Mouse (Mus musculus): ENCODE results near the gene Thbs3. TPM values are rescaled to one million over a fixed set of nuclear protein-coding genes. Genes with fewer than 3 reads are reported as not detected.

Thbs3 gene
- polyA plus RNA-seq, 1 experiment from 2014 or later: 20.4 TPM

DNA sequence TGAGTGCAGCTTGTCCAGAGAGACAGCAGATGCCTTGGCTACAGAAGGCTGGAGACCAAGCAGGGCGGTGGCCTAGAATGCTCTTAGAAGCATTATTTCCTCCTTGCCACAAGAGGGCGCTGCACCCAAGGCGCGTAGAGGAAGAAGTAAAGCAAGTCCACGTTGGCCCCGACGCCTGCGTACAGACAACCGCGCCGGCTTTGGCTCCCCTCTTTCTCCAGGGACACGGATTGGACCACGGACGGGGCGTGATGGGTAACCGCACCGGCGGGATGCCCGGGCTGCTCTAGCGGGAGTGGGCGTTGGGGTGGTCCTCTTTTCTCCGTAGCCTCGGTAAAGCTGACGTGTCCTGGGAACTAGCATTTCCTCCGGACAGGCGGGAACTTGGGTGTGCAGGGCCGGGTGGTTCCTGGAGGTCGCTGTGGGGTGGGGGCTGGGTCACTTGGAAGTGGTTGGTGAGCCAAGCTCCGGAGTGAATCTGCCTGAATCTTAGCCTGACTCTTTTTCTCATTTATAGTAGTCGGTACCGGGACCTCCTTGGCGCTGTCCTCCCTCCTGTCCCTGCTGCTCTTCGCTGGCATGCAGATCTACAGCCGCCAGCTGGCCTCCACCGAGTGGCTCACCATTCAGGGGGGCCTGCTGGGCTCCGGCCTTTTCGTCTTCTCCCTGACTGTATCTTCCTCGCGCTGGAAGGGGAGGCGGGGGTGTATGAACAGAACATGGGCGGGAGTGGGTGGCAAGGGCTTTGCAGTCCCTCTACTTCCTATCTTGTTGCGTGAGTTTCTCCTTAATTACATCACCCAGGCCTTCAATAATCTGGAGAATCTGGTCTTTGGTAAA lies 31.5 kb downstream of the Thbs3 start, which contains the start of gene Trim46:
Gene Trim46 (minus strand): TSS at position 49 of the 840 bp plus-strand sequence.
- peak within 1 kb of the TSS; percentile 62 for H3K4me3 ChIP-seq (replicated peaks)
- no peaks in the 10 kb centered on the region for H3K9me3 ChIP-seq
- ATAC-seq: peak; percentile 78
- 0 out of 2 replicates have a peak, but pooled peaks cover 6% of the 10 kb centered on the region for H3K27me3 ChIP-seq (replicated peaks)
- H3K36me3 ChIP-seq: 0 out of 2 replicates have a peak, but pooled peaks cover 10% of the 10 kb centered on the region
- H3K27ac ChIP-seq: peak within 1 kb of the TSS; percentile 70
- peaks cover 44% of the 10 kb centered on the region for H3K4me1 ChIP-seq (replicated peaks)
- under 1% methylated on average over 42 of the region's 42 CpGs for WGBS
- peak within 1 kb of the TSS; percentile 83 for H3K4me2 ChIP-seq (replicated peaks)
- peak within 1 kb of the TSS; percentile 79 for H3K9ac ChIP-seq

DNA sequence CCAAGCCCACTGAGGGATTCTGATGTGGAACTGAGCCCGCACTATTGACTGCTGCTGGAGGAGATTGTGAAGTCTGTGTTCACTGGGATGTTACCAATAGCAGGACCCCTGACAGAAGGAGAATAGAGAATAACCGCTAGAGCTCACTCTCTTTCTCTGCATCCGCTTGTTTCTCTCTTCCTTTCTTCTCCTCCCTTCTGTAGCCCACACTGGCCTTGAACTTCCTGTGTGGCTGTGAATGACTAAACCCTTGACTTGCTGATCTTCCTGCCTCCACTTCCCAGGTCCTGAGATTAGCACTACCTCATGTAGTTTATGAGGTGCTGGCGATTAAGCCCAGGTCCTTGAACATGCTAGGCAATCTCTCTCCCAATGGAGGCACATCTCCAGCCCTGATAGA lies 32.5 kb downstream of the Thbs3 start:
- 82% methylated on average over 4 of the region's 4 CpGs for WGBS
- no peaks in the 10 kb centered on the region for H3K9me3 ChIP-seq
- ATAC-seq: no peak
- H3K27me3 ChIP-seq (replicated peaks): 0 out of 2 replicates have a peak, but pooled peaks cover 6% of the 10 kb centered on the region
- 0 out of 2 replicates have a peak, but pooled peaks cover 10% of the 10 kb centered on the region for H3K36me3 ChIP-seq
- peak overlapping the region; percentile 83 for H3K4me2 ChIP-seq (replicated peaks)
- peak overlapping the region; percentile 79; the same call in 1 of the 2 replicates for H3K9ac ChIP-seq
- peaks cover 53% of the 10 kb centered on the region for H3K4me1 ChIP-seq (replicated peaks)
- H3K4me3 ChIP-seq (replicated peaks): peak overlapping the region; percentile 62; the same call in 1 of the 2 replicates
- H3K27ac ChIP-seq: no peak overlapping the region

DNA sequence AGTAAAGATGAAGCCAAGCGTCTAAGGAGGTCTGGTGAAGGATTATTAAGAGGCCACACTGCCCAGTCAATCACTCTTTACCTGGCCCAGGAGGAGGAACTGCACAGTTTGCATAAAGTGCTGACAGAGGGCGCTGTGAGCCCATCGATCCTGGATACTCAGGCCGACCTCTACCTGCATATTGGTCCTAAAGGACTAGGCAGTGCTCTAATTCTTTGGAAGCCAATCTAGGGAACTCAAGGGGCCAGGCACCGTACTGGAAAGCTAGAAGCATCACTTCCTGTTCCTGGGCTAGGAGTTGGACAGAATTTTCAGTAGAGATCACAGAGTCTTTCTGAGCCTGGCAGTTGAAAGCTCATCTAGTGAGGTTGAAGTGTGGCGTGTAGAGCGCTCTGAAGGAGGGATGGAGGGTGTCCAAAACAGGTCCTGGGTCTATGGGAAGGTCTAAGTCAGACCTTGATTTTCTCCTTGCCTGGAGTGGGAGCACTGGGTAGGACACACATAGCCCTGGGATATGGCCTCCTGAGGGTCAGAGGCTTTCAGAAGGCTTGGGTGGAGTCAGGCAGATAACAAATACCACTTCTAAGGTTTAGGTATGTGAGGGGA lies 35.6 kb downstream of the Thbs3 start:
- WGBS: 18% methylated on average over 7 of the region's 7 CpGs

DNA sequence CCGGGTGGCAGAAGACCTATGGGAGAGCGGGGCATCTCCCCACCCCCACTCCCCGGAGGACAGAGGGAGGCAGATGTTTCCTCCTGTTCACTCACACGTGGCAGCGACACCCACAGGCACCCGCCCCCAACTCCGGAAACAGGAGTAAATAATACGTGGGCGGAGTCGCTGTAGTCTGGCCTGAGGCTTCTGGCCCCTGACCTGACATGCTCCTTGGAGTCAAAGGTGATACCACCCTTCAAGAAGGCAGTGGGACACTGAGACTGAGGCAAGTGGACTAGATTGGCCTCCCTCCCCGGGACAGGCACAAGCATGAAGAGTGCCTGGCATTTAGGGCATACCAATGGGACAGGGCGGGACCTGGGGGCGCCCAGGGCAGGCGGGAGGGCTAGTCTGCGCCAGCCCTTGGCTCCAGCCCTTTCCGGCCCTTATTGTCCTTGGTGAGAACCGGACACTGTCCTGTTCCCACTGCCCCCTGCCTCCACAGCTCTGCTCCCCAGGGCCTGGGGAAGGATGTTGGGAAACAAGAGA lies 36.5 kb downstream of the Thbs3 start:
- Histone ChIP-seq H3K27ac (peak overlapping the region; percentile 51), H3K36me3 (0 out of 2 replicates have a peak, but pooled peaks cover 10% of the 10 kb centered on the region), H3K9ac (peak overlapping the region; percentile 26), H3K9me3 (no peaks in the 10 kb centered on the region), H3K27me3 (replicated peaks) (no peaks in the 10 kb centered on the region), H3K4me1 (replicated peaks) (peaks cover 35% of the 10 kb centered on the region), H3K4me3 (replicated peaks) (0 out of 2 replicates have a peak overlapping the region, but pooled peaks have one; percentile 0), H3K4me2 (replicated peaks) (peak overlapping the region; percentile 39)
- peak; percentile 22 for ATAC-seq
- 9% methylated on average over 17 of the region's 17 CpGs for WGBS

More for the DNA sequence above, 35.6 kb downstream of the Thbs3 start:
- Histone ChIP-seq H3K36me3 (0 out of 2 replicates have a peak, but pooled peaks cover 10% of the 10 kb centered on the region), H3K4me3 (replicated peaks) (no peak overlapping the region), H3K27me3 (replicated peaks) (no peaks in the 10 kb centered on the region), H3K4me2 (replicated peaks) (no peak overlapping the region), H3K4me1 (replicated peaks) (peaks cover 42% of the 10 kb centered on the region), H3K9ac (no peak overlapping the region), H3K9me3 (no peaks in the 10 kb centered on the region), H3K27ac (peak overlapping the region; percentile 40; the same call in 1 of the 2 replicates)
- ATAC-seq: no peak

DNA sequence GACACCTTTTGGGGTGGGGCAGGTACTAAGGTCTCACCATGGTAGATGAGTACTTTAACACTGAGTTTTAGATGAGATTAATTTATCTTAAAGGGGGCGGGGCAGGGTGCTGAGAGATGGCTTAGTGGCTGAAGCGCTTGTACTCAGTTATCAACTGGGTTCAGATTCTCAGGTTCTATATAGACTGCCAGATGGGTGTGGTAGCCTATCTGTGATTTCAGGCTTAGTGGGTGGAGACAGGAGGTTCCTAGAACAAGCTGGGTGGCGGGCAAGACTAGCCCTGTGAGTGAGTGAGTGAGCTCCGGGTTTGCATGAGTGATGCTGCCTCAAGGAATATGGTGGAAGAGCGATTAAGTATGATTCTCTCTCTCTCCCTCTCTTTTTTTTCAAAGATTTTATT lies 40.0 kb downstream of the Thbs3 start:
- WGBS: 83% methylated on average over 5 of the region's 5 CpGs
- H3K4me2 ChIP-seq (replicated peaks): no peak overlapping the region
- no peaks in the 10 kb centered on the region for H3K27me3 ChIP-seq (replicated peaks)
- peak; percentile 16; the same call in 1 of the 2 replicates for ATAC-seq
- no peak overlapping the region for H3K4me3 ChIP-seq (replicated peaks)
- H3K4me1 ChIP-seq (replicated peaks): peaks cover 26% of the 10 kb centered on the region
- H3K36me3 ChIP-seq: no peaks in the 10 kb centered on the region
- H3K9me3 ChIP-seq: no peaks in the 10 kb centered on the region
- no peak overlapping the region for H3K9ac ChIP-seq
- H3K27ac ChIP-seq: no peak overlapping the region

DNA sequence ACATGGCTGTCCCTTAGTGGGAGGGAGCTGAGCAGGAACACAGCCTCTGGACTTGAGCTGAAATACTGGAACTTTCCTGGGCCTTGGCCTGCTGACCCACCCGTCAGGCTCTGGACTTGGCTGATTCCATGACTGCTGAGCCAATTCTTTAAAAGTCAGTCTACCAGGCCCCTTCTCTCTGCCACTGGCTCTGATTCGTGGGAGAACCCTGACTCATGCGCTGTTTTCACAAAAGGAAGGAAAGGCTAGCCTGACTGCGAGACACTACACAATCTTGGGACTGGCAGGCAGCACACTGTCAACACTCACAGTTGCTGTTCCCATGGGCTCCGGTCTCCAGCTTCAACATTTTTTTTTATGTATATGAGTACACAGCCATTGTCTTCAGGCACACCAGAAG lies 41.2 kb downstream of the Thbs3 start:
- no peaks in the 10 kb centered on the region for H3K36me3 ChIP-seq
- H3K9me3 ChIP-seq: no peaks in the 10 kb centered on the region
- no peaks in the 10 kb centered on the region for H3K27me3 ChIP-seq (replicated peaks)
- 79% methylated on average over 5 of the region's 5 CpGs for WGBS
- peaks cover 19% of the 10 kb centered on the region for H3K4me1 ChIP-seq (replicated peaks)
- H3K4me2 ChIP-seq (replicated peaks): no peak overlapping the region
- no peak overlapping the region for H3K27ac ChIP-seq
- no peak for ATAC-seq
- no peak overlapping the region for H3K4me3 ChIP-seq (replicated peaks)
- no peak overlapping the region for H3K9ac ChIP-seq

DNA sequence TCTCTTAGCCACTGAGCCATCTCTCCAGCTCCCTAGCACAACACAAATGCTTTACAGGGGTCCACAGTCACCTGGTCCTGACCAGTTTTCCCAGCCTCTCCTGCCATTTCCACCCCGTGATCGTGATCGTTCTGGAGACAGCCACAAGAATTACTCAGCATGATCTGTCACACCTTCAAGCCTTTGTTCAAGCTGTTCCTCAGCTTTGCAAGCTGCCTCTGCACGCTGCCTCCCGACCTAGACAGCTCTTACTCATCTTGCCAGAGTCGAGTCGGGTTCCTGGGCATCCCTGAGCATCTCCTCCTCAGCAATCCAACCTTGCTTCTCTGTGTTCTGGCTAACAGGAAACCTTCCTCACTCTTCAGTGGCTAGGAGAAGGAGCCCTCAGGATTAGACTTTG lies 44.1 kb downstream of the Thbs3 start, which contains the start of gene Dpm3:
Gene Dpm3 (plus strand): TSS at position 283 of the 400 bp plus-strand sequence.
- H3K4me1 ChIP-seq (replicated peaks): no peaks in the 10 kb centered on the region
- H3K4me2 ChIP-seq (replicated peaks): no peak within 1 kb of the TSS
- ATAC-seq: no peak
- H3K9ac ChIP-seq: no peak within 1 kb of the TSS
- no peaks in the 10 kb centered on the region for H3K36me3 ChIP-seq
- no peaks in the 10 kb centered on the region for H3K9me3 ChIP-seq
- H3K4me3 ChIP-seq (replicated peaks): no peak within 1 kb of the TSS
- H3K27ac ChIP-seq: no peak within 1 kb of the TSS
- H3K27me3 ChIP-seq (replicated peaks): no peaks in the 10 kb centered on the region
- 61% methylated on average over 7 of the region's 7 CpGs for WGBS

DNA sequence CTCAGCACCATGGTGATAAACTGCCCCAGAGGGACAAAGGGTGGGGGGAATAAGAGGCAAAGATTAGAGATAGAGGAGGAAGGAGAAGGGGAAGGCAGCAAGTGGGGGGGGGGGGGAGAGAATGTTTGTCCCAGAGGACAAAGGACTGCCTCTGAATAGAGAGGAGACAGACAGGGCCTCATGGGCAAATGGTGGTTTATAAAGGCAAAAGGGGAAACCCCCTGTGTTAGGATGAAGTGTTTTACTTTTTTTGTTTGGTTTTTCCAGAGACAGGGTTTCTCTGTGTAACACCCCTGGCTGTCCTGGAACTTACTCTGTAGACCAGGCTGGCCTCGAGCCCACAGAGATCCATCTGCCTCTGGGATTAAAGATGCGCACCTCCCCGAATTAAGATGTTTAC lies 45.2 kb downstream of the Thbs3 start:
- 70% methylated on average over 3 of the region's 3 CpGs for WGBS
- no peak overlapping the region for H3K27ac ChIP-seq
- no peak for ATAC-seq
- H3K4me3 ChIP-seq (replicated peaks): no peak overlapping the region
- no peaks in the 10 kb centered on the region for H3K27me3 ChIP-seq (replicated peaks)
- no peaks in the 10 kb centered on the region for H3K4me1 ChIP-seq (replicated peaks)
- H3K9me3 ChIP-seq: no peaks in the 10 kb centered on the region
- H3K9ac ChIP-seq: no peak overlapping the region
- no peak overlapping the region for H3K4me2 ChIP-seq (replicated peaks)
- no peaks in the 10 kb centered on the region for H3K36me3 ChIP-seq

DNA sequence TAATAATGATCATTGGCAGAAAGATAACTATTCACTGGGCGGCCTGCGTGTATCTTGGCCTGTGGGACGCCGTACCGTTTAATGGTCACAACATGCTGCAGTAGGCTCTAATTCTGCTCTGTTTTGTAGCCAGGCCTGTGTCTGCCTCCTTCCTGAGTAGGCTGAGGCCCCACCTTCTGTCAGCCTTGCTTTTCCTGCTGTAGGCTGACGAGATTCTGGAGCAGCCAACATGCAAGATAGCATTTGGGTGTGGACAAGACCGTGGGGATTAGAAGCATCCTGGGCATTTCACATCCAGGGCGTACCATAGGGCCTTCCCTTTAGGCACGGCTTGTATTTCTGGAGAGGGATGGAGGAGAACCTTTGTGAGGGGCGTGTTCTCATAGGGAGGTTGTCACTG lies 47.4 kb downstream of the Thbs3 start:
- Histone ChIP-seq H3K36me3 (no peaks in the 10 kb centered on the region), H3K9me3 (no peaks in the 10 kb centered on the region), H3K27me3 (replicated peaks) (no peaks in the 10 kb centered on the region), H3K27ac (no peak overlapping the region), H3K4me3 (replicated peaks) (no peak overlapping the region), H3K9ac (no peak overlapping the region; the same call in 1 of the 2 replicates), H3K4me2 (replicated peaks) (no peak overlapping the region), H3K4me1 (replicated peaks) (0 out of 2 replicates have a peak, but pooled peaks cover 5% of the 10 kb centered on the region)
- no peak for ATAC-seq
- 62% methylated on average over 10 of the region's 10 CpGs for WGBS

DNA sequence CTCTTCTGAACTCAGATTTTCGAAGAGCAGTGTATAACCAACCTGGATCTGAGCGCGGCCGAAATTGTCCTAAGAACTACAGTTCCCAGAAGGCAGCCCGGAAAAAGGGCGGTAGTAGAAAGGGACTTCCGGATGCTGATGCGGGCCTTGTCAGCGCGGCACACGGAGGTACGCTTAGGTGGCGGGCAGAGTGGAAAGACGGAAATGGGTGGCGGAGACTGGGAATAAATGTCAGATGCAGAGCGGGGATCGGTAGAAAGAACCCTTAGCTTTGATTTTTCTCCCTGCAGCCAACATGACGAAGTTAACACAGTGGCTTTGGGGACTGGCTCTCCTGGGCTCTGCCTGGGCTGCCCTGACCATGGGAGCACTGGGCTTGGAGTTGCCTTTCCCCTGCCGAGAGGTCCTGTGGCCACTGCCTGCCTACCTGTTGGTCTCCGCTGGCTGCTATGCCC lies 51.5 kb downstream of the Thbs3 start:
- Histone ChIP-seq H3K36me3 (no peaks in the 10 kb centered on the region), H3K9ac (peak overlapping the region; percentile 83), H3K9me3 (no peaks in the 10 kb centered on the region), H3K4me1 (replicated peaks) (peaks cover 28% of the 10 kb centered on the region), H3K27ac (peak overlapping the region; percentile 70), H3K4me2 (replicated peaks) (peak overlapping the region; percentile 75), H3K4me3 (replicated peaks) (peak overlapping the region; percentile 71), H3K27me3 (replicated peaks) (no peaks in the 10 kb centered on the region)
- WGBS: 0% methylated on average over 20 of the region's 20 CpGs
- peak; percentile 87 for ATAC-seq

DNA sequence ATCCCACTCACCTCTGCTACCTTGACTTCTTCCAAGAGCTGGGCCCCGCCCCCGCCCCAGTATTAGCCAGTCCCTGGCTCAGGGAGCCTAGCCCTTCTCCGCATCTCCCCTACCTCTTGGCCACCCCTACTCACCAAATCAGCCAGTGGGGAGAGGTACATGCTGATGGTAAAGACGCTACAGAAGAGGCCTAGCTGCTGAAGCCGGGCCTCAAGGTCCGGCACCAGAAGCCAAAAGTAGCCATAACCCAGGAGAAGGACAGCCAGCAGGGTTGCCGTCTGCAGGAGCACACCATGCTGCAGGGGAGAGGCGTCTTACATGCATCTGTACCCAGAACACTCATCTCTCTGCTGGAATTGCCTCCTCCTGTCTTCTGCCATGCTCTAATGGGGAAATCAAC lies 53.9 kb downstream of the Thbs3 start:
- Histone ChIP-seq H3K4me3 (replicated peaks) (no peak overlapping the region), H3K9ac (no peak overlapping the region)

More for the DNA sequence above, 53.9 kb downstream of the Thbs3 start:
- Histone ChIP-seq H3K27me3 (replicated peaks) (no peaks in the 10 kb centered on the region), H3K4me1 (replicated peaks) (peaks cover 32% of the 10 kb centered on the region), H3K27ac (no peak overlapping the region), H3K9me3 (no peaks in the 10 kb centered on the region), H3K36me3 (peaks cover 12% of the 10 kb centered on the region), H3K4me2 (replicated peaks) (peak overlapping the region; percentile 83)
- ATAC-seq: no peak
- 65% methylated on average over 8 of the region's 8 CpGs for WGBS
